Mouse (Mus musculus) layer of hippocampus, postnatal 14 days (tissue): ENCODE measurements at regions not wholly inside any gene's neighbourhood (a gene's known extent, or its start where the extent isn't known, plus 50 kb on each side); places are given as distances from the start of the nearest gene placed in this dataset.
"Not testable (repeated sequence)": the region's sequence is repeated elsewhere in the genome, so short reads cannot be mapped to it uniquely, and the experiment has no call there.

ENCODE experiments used
- DNase-seq, 2 experiments: peaks; one replicate each; pipeline ENCODE4 v3.0.0; 2021 to 2022; ENCODE audit warnings: low spot score in 2 of 2, mixed read lengths in 1 of 2

DNA sequence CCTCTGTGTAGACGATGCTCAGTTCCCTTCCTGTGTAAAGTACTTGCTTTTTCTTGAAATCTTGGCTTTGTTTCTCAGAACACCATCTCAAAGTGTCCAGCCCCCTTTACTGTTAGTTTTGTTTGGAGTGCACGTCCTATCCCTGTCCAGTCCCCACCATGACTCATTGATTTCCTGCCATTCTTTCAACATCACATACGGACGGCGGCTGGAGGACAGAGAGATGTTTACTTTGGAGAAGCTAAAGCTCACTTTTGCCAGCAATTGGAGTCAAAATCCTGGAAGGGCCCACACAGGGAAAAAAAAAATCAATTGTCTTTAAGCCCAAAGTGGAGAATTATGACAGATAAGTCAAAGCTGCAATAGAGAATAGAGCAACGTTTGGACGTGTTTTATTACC, 51.8 kb downstream of the Gm5426 start:
- DNase-seq, result no peak

DNA sequence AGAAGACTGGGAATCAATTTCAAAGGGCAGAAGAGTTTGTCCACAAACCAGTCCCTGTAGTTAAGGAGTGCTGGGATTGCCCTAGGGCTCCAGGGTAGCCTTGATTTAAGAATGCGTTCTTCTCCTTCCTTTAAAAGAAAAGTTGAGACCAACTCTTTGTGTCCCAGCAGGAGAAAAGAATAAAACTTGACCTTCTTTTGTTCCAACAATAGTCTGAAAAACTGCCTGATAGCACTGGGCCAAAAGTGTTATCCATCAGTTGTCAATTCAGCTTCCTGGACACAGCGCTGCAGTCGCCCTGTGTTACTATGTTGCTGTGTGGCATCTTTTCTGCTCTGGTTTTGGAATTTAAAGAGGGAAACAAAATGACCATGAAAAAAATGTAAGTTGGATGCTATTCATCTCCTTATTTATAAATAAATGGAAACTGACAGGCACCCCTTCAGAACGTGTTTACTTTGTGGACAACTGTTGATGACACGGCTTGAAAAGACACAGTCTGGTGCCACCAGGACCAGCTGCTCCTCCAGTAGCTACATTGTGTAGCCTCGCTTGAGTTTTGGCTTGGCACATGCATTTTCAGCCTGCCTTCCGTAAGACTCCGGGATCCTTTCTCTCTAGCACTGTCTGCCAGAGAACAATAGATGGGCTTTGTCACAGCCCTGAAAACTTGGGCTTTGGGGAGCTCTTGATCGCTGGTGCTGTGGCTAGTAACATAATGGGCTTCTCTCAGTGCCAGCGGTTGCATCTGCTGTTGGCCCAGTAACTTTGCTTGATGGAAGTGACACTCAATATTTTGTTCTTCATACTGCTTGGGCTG, 54.0 kb downstream of the Gm5426 start:
- peak; percentile 31 to 40 for DNase-seq

DNA sequence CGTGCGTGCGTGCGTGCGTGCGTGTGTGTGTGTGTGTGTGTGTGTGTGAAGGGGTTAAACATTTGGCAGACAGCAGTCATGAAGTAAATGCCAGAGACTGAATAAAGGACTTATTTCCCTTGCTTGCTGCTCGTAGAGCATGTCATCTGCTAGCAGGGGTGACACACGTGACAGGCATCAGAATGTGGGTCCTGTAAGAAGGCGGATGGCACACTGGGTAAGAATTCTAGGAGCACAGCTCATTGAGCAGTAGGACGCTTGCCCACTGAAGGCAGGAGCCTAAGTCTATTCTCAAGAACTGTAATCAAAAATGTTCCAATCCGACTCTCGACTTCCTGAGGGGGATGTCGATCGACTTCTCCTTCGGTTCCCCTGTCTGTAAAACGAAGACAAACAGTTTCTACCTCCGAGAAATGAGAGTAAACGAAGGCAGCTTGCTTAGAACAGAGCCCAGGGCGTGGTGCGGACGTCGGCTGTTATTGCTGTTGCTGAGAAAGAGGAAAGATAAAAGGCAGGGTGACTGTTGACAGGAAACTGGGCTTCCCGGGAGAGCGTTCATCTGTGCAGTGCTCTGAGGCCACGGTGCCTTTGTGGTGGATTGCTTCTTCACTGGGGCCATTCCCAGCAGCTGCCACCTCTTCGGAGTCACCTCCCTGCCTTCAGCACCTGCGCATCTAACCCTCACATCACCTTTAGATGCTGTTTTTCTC, 64.7 kb downstream of the Gm5426 start:
- DNase-seq, result no peak

DNA sequence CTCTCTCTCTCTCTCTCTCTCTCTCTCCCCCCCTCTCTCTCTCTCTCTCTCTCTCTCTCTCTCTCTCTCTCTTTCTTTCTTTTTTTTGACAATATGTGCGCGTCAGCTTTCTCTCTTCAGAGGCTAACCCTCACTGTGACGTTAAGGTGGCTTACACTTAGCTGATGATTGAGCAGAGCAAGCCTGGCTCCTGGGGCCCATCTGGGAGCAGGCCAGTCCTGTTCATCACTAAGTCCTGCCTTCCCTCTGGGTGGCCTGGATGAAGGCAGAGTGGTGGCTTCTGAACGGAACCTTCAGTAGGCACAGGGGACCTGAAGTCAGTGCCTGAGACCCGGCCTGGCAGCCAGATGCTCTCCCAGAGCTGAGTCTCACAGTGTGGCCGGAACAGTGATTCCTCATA, 65.5 kb downstream of the Gm5426 start:
- DNase-seq, result no peak

DNA sequence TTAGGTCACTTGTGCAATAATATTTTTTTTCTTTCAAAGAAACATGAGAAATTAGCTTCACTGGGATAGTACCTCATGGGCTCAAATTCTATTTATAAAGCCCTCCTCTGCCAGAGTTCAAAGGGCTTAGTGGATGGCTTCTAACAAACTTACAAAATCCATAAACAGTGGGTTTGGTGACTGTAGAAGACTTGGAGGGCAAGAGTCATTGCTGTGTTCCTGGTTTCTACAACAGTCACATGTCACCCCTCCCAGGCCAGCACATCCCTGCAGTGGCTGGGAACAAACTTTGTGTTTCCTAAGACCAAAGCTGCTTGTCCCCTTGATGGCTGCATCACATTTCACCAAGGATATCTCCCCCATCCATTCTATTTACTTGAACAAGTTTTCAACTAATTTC, 66.5 kb downstream of the Gm5426 start:
- DNase-seq, result no peak

DNA sequence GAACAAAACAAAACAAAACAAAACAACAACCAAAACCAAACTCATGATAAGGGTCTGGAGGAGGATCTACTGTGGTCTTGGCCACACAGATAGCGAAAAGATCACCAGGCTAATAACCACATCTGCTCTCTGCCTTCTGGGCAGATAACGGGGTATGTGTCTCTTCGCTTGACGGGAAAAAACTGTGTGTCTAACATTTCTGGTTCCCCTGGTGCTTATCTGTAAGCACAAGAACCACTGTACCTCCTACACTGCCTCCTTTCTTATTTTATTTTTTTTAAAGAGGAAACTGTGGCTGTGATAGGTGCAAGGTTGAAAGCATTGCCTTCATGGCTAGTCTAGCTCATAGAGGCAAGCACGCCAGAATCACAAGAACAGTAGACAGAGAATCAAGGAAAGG, 67.8 kb downstream of the Gm5426 start:
- no peak for DNase-seq

DNA sequence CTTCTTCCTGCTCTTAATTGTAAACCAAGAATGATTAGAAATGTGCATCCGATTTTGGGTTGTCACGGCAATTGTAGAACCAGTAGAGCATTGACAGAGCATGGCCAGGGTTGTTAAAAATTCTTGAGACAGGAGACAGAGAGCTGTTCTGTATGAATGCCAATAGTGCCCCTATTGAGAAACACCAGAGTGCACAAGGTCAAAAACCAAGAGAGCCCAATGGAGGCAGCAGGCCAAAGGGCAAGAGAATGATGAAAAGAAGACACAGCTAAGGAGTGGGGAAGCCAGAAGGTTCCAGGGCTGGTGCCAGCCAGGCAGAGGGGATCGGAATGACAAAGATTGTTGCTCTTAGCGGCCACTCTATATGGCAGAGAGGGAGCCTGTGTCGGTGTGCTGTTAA, 72.8 kb downstream of the Gm5426 start:
- no peak for DNase-seq

DNA sequence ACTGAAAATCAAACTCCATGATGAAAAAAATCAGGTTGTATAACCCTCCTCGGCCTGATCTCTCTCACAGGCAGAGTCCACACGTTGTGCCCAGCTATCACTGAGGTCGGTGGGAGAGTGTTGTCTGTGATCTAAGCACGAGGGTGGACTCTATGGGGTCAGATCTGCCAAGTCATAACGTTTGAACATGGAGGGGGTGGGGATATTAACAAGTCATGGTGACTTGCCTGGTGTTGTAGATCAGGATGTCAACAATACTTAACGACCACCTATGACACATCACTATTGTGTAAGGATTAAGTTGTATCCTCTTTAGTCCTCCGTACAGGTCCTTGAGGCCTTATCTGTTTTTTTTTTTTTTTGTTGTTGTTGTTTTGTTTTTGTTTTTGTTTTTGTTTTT, 74.8 kb downstream of the Gm5426 start:
- DNase-seq, result no peak

DNA sequence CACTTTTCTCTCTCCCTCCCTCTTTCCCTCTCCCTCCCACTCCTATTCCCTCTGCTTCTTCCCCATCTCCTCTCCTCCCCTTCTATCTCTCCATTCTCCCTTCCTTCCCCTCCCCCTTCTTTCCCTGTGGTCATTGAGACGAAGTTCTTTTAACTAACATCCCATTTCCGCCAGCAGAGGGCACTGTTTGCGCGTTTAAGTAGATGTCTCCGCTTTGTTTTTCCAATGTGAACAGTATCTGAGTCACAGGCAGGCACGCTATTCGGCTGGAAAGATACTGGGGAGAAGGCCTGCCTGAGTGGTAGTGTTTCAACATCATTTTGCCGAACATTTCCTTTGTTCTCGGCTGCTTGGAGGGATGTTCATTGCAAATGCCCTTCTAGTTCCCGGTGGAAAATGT, 77.5 kb downstream of the Gm5426 start:
- peak; percentile 91 to 96 for DNase-seq

DNA sequence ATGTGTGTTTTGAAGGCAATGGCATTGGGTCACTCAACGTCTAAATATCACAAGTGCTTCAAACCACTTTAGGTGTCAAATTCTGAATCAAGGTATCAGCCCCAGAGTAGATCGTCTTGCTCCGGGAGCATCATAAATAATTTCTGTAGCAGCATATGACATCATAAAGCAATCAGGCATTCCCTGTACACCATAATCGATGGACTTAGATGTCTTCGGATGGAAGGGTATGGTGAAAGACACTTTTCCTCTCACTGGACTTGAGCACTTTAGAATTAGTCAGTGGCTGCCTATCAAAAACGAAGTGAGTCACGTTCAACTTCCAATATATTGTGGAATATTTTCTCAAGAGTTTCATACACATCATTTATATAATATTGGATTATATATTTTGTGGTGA, 77.9 kb downstream of the Gm5426 start:
- no peak for DNase-seq

DNA sequence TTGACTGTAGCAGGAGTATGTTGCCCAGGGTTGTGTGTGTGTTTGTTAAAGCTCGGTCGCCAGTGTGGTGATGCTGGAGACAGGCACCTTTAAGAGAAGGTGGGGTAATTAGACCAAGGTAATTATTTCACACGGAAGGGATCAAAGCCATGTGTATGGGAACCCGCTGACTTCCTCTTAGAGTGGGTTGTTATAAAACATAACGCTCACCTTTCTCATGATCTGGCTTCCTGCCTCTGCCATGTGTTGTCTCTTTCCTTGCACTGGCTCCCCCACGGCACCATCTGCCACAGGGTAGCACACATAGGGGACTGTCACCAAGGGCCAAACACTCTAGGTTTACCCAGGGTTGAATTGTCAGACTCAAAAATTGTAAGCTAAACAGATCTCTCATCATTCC, 78.5 kb downstream of the Gm5426 start:
- peak in 1 of 2 experiments; percentile 42 for DNase-seq

DNA sequence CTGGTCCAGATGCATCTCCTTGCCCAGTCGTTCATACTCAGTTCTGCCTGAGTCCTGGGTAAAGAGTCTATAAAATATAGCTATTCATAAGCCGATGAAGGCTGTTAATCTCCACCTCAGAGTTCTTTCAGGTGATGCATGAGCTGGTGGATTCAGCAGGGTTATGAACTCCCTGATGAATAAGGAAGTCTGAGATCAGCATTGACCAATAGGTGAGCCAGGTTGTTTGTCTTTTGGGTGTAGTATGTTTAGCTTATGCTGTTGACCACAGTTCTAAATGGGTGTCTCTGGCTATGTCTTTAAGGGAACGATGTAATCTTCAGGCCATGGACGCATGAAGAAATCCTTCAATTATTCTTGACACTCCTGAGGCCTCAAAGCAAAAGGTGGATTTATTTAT, 84.3 kb downstream of the Gm5426 start:
- DNase-seq, result no peak

DNA sequence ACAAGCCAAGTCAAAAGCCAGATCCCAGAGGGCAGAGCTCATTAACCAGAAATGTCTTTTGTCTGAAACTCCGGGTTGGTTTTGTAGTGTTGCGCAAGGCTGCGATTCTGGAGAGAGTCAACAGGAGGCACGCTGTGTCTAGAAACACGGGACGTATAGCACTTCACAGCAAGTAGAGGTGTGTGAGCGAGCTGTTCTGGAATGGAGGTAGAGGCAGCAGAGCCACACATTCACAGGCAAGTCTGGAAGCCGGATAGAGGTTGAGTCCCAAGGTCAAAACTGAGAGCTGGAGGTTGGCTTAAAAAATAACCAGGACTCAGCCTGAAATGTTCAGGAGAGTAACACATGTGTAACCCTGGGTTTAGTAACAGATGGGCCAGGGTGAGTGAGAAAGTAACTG, 94.0 kb downstream of the Gm5426 start:
- DNase-seq, result no peak

DNA sequence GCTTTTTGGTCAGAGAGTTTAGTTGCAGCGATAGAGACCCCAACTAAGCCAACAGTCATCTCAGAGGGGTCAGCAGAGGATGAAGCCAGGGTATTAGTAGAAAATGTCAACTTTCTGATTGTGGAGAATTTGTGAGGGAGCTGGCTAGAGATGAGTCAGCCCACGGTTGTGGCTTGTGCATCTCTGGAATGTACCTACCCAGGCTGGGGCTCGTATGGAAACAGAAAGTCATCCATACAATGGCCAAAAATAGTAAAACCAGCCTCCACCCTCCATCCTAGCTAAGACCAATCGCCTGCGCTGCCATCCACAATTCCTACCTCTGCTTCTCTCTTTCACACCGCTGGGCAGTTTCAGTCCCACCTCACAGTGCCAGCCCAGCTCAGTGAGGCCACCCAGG, 94.9 kb downstream of the Gm5426 start:
- no peak for DNase-seq

DNA sequence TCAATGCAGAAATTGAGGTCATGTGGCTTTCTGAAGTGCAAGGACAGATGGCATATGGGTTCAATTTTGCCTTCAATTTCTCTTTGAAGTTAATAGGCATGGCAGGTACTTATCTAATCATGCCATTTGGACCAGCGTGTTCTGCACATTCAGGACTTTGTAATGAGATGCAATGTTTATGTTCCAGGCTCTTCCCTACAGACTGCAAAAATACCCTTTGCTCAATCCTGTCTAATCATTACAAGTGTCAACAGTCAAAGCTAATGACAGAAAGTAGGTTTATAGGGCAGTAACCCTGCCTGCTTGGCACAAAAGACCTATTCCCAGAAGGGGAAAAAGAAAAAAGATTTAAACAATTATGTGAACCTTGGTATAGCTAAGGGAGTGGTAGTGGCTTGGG, 96.5 kb downstream of the Gm5426 start:
- DNase-seq, result no peak

DNA sequence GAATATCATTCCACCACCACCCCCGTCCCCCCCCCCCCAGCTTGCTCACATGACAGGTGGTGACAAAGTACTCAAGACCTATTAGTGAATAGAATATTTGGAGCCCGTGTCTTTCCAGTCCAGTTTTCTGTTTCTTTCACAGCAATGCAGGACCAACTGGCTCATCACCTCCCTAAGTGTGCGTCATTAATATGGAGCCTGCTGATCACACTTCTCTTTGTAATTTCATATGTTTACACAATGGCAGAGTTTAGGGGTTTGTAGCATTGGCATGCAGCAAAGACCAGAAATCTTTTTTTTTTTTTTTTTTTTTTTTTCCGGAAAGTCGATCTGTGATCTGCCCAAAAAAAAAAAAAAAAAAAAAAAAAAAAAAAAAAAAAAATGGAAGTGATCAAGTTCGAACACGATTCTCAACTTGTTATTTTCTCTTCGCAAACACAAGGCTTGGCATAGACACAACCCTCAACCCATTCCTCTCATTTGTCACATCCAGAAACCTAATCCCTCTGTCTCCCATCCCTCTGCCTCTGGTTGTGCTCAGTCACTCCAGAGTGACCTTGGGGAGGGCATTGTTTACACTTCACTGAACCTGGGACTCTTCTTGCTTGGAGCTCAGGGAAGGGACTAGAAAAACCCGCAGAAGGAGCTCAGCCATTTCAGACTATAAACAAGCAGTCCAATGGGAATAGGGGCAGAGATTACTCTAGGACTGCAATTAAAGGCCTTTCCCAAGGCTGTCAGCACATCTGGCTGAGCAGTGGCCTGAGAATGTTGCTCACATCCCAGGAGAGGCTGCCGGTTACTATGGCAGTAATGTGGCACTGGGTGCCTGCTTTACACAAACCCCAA, 98.4 kb downstream of the Gm5426 start:
- DNase-seq, result no peak

DNA sequence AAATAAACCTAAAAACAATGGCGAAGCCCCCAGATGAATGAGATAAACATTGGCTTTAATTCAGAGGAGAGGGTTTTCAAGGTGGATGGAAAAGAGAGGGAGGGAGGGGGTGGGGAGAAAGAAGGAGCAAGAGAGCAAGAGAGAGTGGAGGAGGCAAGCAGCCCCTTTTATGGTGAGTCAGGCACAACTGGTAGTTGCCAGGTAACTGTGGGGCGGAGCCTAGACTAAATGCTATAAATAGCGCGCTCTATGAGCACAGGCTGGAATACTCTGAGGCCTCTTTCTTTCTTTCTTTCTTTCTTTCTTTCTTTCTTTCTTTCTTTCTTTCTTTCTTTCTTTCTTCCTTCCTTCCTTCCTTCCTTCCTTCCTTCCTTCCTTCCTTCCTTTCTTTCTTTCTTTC, 99.6 kb downstream of the Gm5426 start:
- not testable (repeated sequence) for DNase-seq

DNA sequence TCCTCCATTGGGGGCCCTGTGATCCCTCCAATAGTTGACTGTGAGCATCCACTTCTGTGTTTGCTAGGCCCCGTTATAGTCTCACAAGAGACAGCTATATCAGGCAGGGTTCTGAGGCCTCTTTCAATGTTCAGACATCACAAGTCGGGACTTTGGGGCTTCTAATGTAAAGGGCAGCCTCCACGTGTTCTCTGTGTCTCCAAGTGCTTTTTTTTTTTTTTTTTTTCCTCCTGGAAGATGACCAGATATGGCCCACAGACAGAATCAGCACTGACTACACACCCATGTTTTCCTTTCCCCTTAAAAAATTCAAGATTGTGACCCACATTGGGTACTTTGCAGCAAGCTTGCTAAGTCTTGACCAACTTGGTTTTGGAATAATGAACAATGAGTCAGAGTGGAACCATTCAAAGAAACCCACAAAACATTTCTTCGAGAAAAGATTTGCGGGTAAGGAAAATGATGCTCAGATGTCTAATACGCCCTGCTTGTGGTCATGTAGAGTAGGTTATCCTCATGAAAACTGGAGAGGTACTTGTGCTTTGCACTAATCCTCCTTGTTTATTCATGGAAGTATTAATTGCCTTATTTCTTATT, 100.5 kb downstream of the Gm5426 start:
- no peak for DNase-seq

DNA sequence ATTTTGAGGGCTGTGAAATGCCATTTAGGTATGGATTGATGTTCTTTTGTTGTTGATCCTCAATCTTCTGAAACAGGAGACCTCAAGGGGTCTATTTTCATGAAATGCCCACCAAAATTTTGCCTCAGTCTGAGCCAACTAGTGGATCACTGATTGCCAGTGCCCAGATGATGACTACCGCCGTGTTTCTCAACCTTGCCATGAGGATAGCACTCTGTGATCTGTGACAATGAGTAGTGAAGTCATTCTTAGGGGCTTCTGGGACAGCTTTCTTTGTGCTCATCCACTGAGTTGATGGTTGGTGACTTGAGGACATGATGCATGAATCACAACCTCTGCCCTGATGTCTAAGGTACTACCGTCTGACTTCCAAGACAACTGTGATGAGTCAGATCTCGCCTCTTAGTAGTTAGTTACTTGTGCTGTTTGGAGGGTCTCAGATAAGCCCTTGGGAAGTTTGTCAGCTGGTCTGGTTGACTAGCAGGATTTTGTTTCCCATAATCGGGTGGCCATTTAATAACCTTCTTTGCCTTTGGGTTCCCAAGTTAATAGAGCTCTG, 101.2 kb downstream of the Gm5426 start:
- DNase-seq, result no peak

DNA sequence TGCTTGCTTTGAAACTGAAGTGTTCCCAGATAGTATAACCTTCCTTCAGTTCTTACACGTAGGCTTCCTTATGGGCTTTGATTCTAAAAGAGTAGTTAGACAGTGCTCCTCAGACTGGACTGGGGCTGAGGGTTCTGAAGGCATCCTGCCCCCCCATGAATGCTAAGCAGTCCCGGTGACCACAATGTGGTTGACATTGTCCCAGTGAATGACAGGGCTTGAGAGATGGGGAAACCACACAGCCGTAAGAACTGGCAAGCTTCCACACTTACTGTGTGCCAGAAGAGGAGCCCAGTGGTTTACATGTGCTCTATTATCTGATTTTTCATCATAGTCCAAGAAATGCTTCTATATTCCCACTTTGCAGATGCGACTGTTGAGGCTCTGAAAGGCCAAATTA, 101.8 kb downstream of the Gm5426 start:
- no peak for DNase-seq

DNA sequence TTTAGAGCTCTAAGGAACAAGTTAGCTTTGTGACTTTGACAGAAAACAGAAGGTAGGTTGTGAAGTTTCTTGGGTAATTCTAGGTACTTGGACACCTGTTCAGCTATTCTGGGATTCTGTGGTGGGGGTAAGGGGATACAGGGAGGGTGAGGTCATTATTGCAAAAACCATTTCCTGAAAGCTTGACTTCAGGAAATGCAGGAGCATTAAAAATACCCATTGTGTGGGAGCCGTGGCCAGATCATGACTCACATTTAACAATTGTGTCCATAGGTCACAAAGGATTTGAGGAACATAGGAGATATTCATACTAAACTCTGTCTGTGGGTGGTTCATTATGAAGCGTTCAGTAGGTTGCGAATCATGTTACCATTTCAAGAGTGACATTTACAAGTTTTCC, 102.4 kb downstream of the Gm5426 start:
- DNase-seq, result no peak
